Mouse (Mus musculus): ENCODE measurements around the gene Fhit.

The Fhit gene

GRCm38 (mm10) chr14:10526800-10527199 is 635.0 kb downstream of the Fhit start:
- in situ Hi-C loops (cut with MboI, MseI) = no loop called here

- in situ Hi-C loops (cut with MboI, MseI) = no loop called here
These were observed 636.0 kb downstream of the Fhit start for GRCm38 (mm10) chr14:10525786-10526185.

DNA sequence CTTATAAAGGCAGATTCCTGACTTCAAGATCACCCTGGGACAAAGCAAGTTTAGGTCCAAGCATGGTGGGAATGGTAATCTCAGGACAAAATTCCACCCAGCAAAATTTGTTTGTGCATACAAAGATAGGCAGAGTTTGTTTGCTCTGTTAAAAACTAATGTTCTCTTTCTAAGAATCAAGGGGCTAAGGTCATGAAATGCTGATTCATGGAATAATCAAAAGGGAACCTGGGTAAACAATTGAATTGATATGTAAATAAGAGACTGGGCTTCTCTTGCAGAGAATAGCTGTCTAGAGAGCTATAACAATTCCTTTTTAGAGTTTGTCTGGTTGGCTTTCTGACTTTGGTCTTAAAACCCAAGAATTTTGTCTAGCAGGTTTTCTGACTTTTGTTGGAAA is 647.8 kb downstream of the Fhit start:
- in situ Hi-C loops (cut with MboI, MseI) = no loop called here

DNA sequence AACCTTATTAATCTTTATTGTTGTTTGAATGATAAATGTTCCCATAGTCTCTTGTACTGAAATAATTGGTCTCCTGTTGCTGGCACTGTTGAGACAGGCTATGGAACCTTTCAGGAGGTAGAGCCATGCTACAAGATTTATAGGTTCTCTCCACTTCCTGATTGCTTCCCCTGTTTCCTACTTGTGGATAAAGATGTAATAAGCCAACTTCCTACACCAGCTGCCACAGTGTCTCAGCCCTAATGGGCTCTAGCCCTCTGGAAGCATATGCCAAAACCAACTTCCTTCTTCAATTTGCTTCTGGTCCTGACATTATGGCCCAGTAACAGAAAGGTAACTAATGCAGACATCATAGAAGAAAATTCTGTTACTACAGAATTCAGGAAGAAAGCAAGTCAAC is 652.6 kb downstream of the Fhit start:
- in situ Hi-C loops (cut with MboI, MseI) = no loop called here

DNA sequence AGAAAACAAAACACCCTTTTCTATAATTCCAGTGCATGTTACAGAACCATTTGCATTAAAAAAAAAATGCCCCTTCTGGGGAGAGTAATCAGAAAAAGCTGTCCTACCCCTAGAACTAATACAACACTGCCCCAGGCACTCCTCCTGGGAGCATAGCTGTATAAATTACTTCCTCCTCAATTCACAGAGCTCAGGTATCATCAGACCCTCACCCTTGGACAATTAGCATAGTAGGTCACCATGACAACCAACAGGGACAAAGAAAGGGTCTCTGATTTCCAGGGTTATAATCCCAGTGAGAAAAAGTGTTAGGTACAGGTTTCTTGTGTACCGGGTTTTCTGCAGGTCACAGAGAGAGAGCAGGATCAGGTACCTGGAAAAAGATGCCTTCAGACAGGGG is 654.3 kb downstream of the Fhit start:
- in situ Hi-C loops (cut with MboI, MseI) = no loop called here

GRCm38 (mm10) chr14:10485798-10486197 is 676.0 kb downstream of the Fhit start:
- in situ Hi-C loops (cut with MboI, MseI) = no loop called here

DNA sequence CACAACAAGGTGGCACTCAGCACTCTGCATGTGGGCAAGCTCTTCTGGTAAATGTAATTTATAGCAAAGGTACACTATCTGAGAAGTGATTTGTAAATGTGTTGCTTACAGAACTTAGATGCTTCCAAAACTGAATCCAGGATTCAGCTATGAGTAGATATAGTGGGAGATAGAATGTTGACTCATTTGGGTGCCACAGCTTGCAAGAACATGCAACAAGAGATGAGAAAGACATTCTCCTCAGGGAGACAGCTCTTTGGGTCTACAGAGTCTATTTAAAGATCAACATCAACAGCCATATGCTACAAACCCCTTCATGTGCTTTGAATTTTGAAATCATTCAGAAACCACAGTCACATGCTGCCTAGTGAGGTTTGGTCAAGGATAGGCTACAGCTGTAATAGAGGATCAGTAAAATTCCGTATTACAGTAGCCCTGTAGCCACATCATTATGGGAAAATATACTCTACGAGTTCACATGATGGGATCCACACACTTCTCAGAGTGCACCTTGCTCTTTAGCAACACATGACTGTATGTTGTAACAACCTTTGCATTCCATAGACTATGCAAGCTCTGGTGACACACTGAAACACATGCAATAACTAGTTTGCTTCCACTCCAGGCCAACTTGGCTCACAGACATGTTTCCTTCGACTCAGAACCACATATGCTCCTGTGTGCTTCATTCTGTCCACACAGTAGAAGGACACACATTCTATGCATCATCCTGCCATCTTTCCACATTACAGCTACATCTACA is 678.8 kb downstream of the Fhit start:
- in situ Hi-C loops (cut with MboI, MseI) = no loop called here

- in situ Hi-C loops (cut with MboI, MseI) = no loop called here
These were observed 680.5 kb downstream of the Fhit start for GRCm38 (mm10) chr14:10481370-10481769.

GRCm38 (mm10) chr14:10480681-10481080 is 681.2 kb downstream of the Fhit start:
- in situ Hi-C loops (cut with MboI, MseI) = no loop called here

DNA sequence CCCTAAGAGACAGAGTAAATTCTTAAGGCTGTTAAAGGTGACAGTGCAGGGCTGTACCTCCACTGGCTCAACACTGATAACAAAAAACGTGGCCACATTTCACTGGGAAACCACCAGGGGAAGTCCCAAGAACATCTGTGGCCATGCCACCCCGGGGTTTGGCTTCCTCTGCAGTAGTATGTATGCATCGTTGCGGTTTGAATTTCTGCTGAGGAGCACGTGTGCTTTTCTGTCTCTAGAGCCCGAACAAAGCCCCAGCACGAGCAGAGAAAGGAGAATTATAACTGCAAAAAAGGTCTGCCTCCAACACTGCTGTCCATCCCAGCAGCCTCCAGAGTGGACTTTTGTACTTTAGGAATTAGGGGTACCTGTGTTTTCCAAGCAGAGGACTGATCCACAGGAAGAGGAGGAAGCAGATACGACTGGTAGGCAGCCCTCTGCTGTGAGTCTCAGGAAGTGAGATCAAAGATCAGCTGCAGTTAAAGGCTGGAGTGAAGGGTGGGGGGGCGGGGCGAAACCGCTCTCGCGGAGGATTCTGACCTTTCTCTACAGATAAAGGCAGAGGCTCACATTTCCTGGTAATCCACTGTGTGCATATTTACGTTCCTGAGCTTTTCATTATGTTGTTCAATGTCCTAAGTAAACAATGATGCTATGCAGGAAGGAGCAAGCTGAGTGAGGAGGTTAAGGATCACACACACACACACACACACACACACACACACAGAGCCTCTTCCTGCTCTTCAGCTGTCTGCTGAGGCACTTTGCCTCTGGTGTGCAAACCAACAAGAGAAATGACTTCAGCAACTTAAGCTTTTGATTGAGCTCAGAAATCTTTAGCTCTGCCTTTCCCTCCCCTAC is 708.6 kb downstream of the Fhit start:
- in situ Hi-C loops (cut with MboI, MseI) = no loop called here

DNA sequence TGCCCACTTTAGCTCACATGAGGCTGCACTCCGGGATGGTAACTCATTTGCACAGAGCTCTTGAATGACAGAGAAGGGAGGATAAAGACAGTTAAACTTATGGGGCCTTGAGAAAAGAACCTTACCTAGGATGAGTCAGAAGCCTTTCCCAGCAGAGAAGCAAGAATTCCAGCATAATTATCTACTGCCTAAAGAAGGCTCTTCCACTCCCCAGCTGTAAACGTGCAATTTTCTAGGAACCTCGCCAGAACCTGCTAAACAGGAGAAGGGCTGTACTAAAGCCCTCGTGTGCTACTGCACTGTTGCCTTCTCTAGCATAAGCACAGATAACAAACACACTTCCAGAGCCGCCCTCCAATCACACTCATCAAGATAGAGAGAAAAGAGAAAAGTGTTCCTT is 709.6 kb downstream of the Fhit start:
- in situ Hi-C loops (cut with MboI, MseI) = no loop called here

- in situ Hi-C loops (cut with MboI, MseI) = loop anchor here (10.0 kb wide), 1 partner anchor 131 kb away; no protein-coding TSS in a partner anchor
These were observed 716.5 kb downstream of the Fhit start for GRCm38 (mm10) chr14:10445360-10445759.

DNA sequence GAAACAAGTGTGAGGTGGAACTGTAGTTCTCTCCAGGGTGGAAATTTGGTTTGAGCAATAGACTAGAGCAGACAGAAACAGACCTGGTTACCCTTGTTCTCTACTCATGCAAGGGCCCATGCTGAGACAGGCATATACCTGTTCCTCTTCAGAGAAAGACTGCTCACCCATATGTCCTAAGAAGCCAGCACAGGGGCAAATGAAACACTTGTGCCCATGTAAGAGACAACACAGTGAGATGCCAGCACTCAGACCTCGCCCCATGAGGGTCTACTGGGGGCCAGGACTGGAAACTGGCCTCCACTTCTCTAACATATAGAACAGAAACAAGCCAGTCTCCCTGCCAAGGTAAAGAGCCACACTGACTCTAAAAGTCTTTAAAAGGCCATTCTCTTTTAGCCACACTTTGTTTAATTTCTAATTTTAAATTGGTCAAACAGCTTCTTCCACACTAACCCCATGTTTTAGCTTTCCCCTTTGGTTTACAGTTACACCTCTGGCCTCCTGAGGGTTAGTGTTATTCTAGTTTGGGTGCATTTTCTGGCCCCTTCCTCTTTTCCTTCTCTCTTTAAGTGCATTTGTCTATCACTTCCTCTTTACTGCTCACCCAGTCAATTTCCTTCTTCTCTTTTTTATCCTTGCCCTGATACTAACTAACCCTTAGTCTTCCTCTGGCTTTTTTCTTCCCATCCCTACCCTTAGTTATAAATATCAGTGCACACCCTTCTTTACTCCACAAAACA is 722.7 kb downstream of the Fhit start:
- in situ Hi-C loops (cut with MboI, MseI) = no loop called here

DNA sequence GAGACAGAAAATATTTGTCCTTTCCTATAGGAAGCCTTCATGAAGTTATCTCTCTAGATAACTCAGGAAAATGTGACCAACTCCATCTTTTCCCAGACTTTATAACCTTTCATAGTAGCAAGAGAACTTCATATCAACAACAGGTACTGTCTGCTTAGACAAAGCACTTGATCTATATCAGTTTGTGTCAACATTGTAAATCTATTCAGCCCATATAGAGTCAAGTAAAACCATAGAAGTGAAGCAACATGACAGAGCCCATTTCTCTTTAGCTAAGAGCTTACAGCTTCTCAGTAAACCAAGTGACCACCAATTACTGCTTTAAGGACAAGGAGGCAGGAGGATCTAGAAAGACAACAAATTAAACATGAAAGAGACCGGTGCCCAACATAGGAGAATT is 725.6 kb downstream of the Fhit start:
- in situ Hi-C loops (cut with MboI, MseI) = no loop called here

- in situ Hi-C loops (cut with MboI, MseI) = no loop called here
These were observed 729.3 kb downstream of the Fhit start for GRCm38 (mm10) chr14:10432502-10432901.

- in situ Hi-C loops (cut with MboI, MseI) = no loop called here
These were observed 731.3 kb downstream of the Fhit start for GRCm38 (mm10) chr14:10430396-10431000.

GRCm38 (mm10) chr14:10423499-10423898 is 738.3 kb downstream of the Fhit start:
- in situ Hi-C loops (cut with MboI, MseI) = no loop called here

GRCm38 (mm10) chr14:10422261-10422660 is 739.6 kb downstream of the Fhit start:
- in situ Hi-C loops (cut with MboI, MseI) = no loop called here

DNA sequence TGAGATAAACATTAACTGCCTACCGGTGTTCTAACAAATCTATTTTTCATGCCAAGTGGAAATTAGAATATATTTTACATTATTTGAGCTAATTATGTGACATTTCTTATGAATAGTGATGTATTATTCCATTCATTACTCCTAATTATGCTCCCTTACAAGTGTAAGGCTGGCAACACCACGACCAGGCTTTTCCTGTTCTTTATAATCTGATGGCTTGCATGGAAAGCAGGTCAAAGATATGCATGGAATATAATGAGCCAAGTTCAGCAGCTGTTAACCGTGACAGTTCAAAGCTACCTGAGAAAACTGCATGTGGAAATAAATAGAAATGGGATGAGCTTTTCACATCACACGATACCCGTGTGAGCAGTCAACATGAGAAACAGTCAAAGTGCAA is 746.8 kb downstream of the Fhit start:
- in situ Hi-C loops (cut with MboI, MseI) = no loop called here

DNA sequence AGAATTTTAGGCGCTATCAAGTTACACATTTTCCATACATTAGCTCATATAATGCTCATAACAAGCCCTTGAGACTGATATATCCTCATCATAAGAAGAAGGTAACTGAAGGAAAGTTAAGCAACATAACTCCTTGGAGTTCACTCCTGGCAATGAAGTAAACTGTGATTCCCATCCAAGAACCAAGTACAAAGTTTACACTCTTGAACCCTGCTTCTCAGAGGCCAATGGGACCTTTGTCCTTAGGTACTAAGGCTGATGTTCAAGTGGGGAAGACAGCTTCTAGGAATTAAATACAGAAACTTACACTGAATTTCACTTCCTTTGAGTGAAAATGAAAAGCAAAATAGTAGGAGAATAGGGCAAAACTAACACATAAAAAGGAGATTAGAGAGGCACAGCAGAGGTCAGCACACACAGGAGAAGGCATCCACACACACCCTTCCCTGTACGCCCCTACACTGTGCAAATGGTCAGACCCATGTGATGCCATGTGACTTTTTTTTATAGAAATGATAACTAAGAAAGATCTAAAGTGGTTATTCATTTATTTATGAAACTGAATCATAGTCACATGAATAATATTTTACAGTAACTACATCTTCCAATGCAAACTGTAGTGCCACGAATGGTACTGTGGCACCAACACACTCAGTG is 752.4 kb downstream of the Fhit start:
- in situ Hi-C loops (cut with MboI, MseI) = loop anchor here (5.0 kb wide), 1 partner anchor 33 kb away; no protein-coding TSS in a partner anchor

- in situ Hi-C loops (cut with MboI, MseI) = loop anchor here (5.0 kb wide), 1 partner anchor 37 kb away; no protein-coding TSS in a partner anchor
These were observed 756.5 kb downstream of the Fhit start for GRCm38 (mm10) chr14:10405346-10405745.

All from T-helper 1 cell (primary cell).